Mouse (Mus musculus): ENCODE measurements around the gene Epb41l1. TPM values are rescaled to one million over a fixed set of nuclear protein-coding genes. Genes with fewer than 3 reads are reported as not detected.
A peak's percentile ranks its signal among the peaks of the same experiment; 100 is the strongest.
"Not testable (repeated sequence)": the region's sequence is repeated elsewhere in the genome, so short reads cannot be mapped to it uniquely, and the experiment has no call there.

Epb41l1 gene
- 10 to 100 TPM in 1 of 2 experiments, 1 to 10 TPM in 1; 8.0 to 11.8 TPM for total RNA-seq (2021)
- long read RNA-seq, experiment 1, full-length matches to known transcripts: 1 of 4 reads
- long read RNA-seq, experiment 1, partial matches to known transcripts: 0 of 4 reads
- long read RNA-seq, experiment 1, other reads (novel, unspliced or antisense): 3 of 4 reads
- long read RNA-seq, experiment 2, full-length matches to known transcripts: 1 of 7 reads
- long read RNA-seq, experiment 2, partial matches to known transcripts: 0 of 7 reads
- long read RNA-seq, experiment 2, other reads (novel, unspliced or antisense): 6 of 7 reads

DNA sequence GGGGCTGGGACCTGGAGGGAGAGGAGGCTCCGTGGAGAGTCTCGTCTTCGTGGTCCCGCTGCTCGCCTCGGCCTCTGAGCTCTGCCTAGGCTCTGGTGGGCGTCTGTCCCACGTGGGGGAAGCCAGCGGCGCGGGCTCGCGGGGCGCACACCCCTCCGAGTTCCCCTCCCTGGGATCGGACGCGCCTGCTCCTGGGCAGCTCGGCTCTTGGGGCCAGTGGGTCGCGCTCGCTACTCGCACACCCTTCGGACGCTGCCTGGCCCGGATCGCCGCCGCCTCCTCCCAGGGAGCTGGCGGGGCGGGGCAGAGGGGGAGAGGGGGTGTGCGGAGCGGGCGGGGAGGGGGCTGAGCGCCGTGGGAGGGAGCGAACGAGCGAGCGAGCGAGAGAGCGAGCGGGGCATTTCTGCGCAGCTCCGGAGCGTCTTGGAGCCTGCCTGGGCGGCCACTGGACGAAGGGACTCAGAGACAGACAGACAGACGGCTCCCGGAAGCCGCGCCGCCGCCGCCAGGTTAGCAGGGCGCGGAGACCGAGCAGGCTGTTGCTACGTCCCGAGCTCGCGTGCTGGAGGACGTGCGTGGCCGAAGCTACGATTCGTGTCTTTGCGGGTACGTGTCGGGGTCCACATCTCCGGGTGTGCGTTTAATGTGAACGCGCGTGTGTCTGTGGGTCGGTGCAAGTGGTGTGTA, at the start of gene Epb41l1:
TSS of gene Epb41l1 (plus strand) at position 216 of the 687 bp plus-strand sequence.
- peak; percentile 56 for DNase-seq
- intact Hi-C loops (cut with DNase I; ENCODE audit: low total_unique reads): loop anchor here (5.0 kb wide), 1 partner anchor 76 kb away; no protein-coding TSS in a partner anchor

DNA sequence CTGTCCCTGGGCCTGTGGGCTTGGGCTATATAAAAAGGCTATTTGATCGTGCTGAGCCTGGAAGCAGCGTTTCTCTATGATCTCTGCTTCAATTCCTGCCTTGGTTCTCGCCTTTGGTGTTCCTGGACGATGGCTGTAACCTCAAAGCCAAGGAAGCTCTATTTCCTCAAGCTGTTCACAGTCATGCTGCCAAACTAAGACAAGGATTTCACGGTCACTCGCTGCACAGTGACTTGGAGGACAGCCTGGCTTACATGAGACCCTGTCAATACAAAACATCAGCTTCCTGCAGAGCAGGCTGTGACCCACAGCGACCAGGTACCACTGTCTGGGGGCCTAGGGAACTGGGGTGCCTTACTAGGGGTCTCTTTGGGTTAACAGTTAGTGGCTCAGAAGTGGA, 43.8 kb upstream of the Epb41l1 start:
- no peak for DNase-seq
- intact Hi-C loops (cut with DNase I; ENCODE audit: low total_unique reads): no loop called here

DNA sequence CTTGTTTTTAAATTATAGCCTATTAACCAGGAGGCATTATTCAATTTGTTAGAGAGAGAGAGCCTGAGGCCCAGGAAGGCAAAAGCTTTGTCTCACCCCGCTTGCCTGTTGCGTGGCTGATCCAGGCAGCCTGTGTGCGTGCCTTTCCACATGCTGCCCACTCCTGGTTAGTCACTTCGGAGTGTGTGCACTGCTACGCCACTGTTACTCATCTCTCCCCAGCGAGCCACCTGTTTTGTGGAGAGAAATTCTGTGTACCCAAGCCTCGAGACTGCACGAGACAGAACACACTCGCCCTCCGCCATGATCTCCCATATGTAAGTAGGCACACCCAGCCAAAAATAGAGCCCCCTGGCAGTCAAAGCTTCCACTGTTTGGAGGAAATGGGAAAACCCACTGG, 40.8 kb upstream of the Epb41l1 start:
- no peak for DNase-seq
- intact Hi-C loops (cut with DNase I; ENCODE audit: low total_unique reads): no loop called here

DNA sequence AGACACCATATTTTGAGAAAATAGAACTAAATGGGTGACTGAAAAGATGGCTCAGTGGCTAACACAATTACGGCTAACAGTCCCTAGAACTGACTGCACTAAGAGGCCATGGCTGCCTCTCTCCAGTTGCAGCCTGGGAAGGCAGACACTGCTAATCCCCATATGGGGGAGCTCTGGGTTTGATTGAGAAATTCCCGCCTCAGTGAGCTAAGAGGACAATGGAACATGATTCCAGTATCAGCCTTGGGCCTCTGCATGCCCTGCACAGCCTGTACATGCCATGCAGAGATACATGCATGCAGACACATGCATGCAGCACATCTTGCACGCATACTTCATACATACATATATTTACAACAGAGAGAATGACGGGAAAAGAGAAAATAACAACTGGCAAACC, 39.4 kb upstream of the Epb41l1 start:
- DNase-seq: no peak
- intact Hi-C loops (cut with DNase I; ENCODE audit: low total_unique reads): no loop called here

DNA sequence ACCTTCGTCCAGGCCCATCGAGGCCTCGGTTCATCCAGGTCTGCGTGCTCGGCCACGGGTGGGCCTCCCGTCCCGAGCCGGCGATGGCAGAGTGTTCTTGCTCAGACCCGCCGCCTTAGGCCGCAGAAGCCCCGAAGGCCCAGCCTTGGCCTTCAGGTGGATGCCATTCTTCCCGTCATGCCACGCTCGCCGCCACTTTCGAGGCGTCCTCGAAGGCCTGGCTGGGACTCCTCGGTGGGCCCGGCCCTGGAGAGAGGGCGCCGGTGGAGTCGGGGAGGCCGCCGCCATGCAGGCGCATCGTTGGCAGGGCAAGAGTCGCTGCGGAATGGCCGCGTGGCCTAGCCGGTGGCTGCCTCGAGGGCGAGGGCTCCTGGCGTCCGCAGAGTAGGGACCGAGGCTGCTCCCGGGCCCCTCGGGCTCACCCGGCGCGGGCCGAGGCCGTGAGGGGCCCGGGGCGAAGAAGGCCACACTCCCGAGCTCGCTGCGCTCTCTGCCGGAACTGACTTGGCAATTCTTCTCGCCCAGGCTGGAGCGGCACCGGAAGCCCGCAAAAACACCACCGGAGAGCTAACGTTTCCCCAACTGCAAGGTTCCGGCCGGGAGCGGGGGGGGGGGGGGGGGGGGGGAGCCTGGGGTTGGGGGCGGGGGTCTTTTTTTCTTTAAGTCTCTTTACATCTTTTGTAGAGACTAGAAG, 28.1 kb upstream of the Epb41l1 start:
- intact Hi-C loops (cut with DNase I; ENCODE audit: low total_unique reads): not testable (repeated sequence)
- DNase-seq: peak; percentile 79

DNA sequence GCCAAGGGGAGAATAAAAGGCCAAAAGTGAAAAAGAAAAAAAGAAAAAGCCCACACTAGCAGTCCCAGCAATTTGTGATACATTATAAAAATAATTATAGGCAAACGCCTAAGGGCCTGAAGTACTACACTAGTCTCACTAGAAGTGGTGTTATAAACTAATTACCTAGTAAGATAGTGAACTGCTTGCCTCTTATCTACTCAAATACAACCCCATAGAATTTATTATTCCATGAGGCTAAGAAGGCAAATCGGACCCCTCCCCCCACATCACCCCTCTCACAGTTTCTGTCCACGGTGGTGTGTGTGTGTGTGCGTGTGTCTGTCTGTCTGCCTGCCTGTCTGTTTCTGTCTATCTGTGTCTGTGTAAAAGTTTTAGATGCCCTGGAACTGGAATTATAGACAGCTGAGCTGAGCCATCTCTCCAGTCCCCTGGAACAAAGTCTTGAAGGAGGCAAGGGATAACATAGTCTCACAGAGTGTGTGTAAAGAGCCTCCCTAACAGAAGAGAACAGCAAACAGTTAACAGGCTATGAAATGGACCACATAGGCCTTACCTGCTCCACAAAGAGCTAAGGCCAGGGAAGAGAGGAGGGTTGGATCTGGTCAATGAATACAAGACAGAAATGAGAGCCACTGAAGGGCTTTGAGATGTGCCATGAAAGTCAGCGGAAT, 27.4 kb upstream of the Epb41l1 start:
- intact Hi-C loops (cut with DNase I; ENCODE audit: low total_unique reads): no loop called here
- no peak for DNase-seq

DNA sequence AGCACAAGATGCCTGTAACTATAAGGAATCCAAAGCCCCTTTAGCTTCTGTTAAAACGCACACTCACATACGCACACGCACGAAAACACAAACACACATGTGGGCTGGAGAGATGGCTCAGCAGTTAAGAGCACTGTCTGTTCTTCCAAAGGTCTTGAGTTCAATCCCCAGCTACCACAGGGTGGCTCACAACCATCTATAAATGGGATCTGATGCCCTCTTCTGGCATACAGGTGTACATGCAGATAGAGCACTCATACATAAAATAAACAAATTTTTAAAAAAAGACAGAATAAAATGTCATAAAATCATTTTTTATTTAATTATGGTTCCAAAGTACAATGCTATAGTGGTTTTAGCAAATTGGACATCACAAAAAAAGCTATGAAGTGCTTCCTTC, 26.4 kb upstream of the Epb41l1 start:
- no peak for DNase-seq
- intact Hi-C loops (cut with DNase I; ENCODE audit: low total_unique reads): no loop called here

DNA sequence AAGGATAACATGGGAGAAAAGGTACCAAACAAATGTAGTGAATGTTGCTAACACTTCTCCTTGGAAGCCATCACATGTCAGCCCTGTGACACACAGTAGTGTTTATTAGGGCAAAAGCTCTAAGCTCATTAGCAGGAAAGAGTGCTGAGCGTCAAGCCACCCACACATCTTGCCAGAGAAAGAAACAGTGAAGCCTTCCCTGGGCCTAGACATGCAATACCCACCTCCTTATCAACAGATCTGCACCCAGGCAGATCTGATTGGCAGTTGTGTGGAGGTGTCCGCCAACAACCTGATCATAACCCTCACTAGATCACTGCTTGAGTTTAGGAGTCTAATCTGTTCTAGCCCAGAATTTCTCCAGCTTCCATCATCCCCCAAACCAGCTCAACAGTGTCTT, 24.6 kb upstream of the Epb41l1 start:
- no peak for DNase-seq
- intact Hi-C loops (cut with DNase I; ENCODE audit: low total_unique reads): no loop called here

DNA sequence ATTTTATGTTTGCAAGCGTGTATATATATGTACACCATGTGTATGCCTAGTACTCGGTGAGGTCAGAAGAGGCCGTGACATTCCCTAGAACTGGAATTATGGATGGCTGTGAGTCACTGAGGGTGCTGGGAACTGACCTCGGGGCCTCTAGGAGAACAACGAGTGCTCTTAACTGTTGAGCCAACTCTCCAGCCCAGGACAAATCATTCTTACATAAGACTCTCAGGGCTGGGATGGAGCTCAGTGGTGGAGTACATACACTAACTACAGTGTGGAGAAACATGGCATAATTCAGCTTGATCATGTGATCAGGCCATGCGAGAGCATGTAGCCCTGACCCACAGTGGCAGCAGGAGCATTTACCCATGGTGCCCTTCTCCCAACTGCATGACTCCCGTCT, 22.7 kb upstream of the Epb41l1 start:
- intact Hi-C loops (cut with DNase I; ENCODE audit: low total_unique reads): no loop called here
- DNase-seq: no peak

DNA sequence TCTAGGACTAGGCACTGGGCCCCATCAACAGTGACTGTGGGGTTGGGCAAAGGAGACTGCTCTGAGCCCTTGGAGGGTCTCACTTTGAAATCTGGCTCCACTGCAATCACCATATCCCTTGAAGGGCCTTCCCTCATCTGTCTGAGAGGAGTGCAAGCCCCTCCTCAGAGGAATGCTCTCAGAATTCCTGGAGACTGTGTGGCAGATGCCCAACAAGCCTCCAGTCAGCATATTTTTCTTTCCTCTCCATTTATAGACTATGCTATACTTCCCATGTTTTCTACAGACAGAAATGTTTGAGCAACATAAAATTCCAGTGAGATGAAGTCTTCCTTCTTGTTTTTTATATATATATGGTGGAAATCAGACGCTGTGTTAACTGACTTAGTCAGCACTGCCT, 21.2 kb upstream of the Epb41l1 start:
- intact Hi-C loops (cut with DNase I; ENCODE audit: low total_unique reads): no loop called here
- DNase-seq: no peak

DNA sequence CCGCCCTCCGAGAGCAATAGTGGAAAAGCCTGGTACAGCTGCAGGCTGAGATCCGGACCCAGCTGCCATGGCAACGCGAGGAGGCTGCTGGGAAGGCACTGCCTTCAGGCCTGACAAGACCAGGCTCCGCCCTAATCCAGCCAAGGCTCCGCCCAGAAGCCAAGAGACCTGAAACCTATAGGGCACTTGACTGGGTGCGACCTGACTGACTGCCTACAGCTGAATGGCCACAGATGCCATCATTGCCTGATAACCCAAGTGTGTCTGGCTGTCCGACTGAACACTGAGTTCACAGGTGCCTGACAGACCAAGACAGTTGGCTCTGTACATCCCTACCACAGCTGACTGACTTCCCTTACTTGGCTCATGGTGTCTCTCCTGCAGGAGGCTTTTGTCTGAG, 19.4 kb upstream of the Epb41l1 start:
- no peak for DNase-seq
- intact Hi-C loops (cut with DNase I; ENCODE audit: low total_unique reads): loop anchor here (5.0 kb wide), 1 partner anchor 84 kb away; no protein-coding TSS in a partner anchor

DNA sequence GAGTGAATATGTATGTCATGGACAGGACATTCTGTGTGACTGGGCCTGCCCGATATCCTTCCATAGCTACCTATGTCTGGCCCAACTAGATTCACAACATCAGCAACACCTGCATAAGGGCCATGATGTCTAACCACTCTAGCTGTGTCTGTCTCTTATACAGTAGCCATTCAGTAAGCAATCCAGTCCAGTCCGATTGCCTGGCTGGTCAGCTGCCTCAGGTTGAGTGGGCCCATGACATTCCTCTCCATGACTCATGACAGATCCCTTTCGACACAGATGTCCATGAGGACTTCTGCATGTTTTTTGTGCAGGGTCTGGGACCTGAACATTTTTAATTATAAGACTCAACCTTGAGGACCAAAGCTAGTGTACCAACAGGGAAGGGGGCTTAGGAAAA, 18.7 kb upstream of the Epb41l1 start:
- intact Hi-C loops (cut with DNase I; ENCODE audit: low total_unique reads): loop anchor here (5.0 kb wide), 1 partner anchor 85 kb away; no protein-coding TSS in a partner anchor
- no peak for DNase-seq

DNA sequence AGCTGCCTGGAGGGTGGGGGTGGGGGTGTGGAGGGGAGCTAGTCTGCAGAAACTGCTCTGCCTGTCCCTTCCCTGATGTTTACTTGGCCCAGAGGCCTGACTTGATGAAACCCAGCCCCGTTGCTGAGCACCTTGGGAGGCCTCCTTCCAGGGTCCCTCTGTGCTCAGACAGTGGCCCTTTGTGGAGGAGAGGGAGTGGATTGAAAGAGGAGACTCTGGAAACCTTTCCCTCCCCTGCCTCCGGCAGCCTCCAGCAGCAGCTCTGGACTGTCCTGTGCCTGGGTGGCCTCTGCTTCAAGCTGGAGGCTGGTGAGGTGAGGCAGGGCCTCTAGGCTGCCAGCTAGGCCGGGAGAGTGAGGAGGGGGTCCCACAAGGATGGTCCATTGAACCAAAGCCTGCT, 13.7 kb upstream of the Epb41l1 start:
- DNase-seq: no peak
- intact Hi-C loops (cut with DNase I; ENCODE audit: low total_unique reads): no loop called here

DNA sequence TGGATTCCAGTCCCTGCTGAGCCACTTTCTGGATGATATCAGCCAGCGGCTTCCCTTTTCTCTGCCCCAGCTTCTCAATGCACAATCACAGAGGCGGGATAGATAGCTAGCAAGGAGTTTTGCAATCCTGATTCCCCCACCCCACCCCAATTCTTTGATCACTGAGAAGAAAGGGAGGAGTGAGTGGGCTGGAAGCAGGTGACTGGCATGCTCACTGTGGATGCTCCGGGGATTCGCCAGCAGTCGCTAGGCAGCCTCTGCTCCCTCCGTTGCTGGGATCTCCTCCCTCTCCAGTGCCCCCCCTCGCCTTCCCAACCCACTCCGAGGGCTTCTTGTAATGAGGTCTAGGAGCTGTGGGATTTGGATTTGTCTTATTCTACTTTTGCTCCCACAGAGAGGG, 12.5 kb upstream of the Epb41l1 start:
- no peak for DNase-seq
- intact Hi-C loops (cut with DNase I; ENCODE audit: low total_unique reads): no loop called here

DNA sequence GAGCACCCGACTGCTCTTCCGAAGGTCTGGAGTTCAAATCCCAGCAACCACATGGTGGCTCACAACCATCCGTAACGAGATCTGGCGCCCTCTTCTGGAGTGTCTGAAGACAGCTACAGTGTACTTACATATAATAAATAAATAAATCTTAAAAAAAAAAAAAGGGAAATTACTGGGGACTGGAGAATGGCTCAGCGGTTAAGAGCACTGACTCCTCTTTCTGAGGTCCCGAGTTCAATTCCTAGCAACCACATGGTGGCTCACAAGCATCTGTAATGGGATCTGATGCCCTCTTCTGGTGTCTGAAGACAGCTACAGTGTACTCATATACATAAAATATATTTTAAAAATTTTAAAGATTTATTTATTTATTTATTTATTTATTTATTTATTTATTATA, 9.4 kb upstream of the Epb41l1 start:
- intact Hi-C loops (cut with DNase I; ENCODE audit: low total_unique reads): not testable (repeated sequence)

DNA sequence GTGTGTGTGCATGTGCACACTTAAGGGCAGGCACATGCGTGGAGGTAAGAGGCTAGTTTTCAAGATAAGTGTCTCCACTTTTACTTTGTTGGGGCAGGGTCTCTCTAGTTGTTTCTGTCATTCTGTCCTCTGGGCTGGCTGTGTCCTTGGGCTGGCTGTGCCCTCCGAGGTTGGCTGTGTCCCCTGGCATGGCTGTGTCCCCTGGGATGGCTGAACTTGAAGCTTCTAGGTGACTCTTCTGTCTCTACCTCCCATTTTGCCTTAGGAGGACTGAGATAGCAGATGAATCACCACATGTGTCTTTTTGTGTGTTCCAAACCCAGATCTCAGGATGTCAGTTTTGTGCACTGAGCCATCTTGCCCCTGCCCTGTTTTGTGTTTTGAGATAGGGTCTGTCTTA, 5.7 kb upstream of the Epb41l1 start:
- intact Hi-C loops (cut with DNase I; ENCODE audit: low total_unique reads): no loop called here
- no peak for DNase-seq

More for the DNA sequence above, 9.4 kb upstream of the Epb41l1 start:
- DNase-seq: not testable (repeated sequence)

DNA sequence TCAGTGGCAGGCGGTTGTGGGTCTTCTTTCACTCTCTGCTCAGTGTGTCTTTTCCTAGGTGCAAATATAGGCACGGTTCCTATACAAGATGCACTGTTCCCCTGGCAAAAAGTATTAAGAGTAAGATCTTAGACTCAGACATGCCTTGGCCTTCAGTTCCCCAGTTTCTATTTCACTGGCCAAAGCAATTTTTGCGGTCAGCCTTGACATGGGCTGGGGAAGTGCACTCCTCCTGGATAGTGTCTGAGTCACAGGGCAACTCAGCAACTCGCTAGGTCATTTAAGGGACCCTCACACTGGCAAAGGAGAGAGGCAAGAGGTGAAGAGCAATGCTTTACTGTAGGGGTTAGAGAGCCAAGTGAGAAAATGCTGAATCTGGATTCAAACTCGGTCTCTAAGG, 5.0 kb upstream of the Epb41l1 start:
- intact Hi-C loops (cut with DNase I; ENCODE audit: low total_unique reads): no loop called here

DNA sequence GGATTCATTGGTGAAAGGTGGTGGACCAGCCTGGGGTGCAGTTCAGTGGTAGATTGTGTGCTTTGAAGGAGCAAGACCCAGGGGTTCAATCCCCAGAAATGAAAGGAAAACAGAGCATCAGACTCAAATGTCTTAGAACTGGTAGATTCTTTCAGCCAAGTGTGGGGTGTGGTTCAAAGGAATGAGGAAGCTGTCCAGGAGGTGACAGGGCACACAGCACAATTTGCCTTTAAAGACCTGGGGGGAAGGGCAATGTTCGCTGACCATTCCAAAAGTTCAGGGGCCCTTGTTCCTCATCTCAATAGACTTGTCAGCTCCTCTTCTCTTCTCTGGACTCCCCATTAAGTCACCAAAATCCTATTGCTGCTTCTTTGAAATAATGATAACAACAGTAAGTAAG, 3.5 kb upstream of the Epb41l1 start:
- intact Hi-C loops (cut with DNase I; ENCODE audit: low total_unique reads): no loop called here
- no peak for DNase-seq

More for the DNA sequence above, 5.0 kb upstream of the Epb41l1 start:
- no peak for DNase-seq

DNA sequence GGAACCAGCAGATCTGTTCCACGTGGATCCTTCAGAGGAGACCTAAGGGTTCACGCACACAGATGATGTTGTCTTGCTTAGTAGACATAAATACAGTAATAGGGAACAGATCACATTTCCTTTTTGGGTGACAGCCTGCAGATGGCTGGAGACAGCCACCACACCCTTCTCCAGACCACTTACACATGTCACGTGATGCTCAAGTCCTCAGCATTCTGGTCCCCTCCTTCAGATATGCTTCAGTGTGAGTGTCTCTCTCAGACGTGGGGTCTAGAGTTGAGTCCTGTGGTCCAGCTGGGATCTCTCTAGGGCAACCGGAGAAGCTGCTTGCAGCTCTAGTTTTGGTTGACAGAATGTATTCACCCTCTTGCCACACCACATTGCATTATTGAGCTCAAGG, 2.2 kb upstream of the Epb41l1 start:
- intact Hi-C loops (cut with DNase I; ENCODE audit: low total_unique reads): no loop called here
- no peak for DNase-seq

DNA sequence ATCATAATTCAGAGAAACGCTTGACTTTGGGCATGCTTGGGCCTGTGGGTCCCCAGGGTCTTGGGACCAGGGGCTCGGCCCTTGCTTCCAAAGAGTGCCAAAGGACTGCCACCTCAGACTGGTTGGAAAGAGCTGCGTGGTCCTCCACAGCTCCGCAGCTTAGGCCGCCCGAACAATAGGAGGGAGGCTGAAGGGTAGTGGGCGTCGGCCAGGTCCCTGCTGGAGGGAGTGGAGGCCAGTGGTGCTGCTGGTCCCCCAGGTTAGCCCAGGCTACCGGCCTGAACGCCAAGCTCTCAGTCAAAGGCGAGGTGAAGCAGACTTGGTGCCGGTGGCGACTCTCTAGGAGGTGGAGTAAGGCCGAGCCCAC, 399 bp upstream of the Epb41l1 start:
- intact Hi-C loops (cut with DNase I; ENCODE audit: low total_unique reads): loop anchor here (5.0 kb wide), 1 partner anchor 77 kb away; no protein-coding TSS in a partner anchor
- DNase-seq: no peak

All from gastrocnemius, postnatal 14 days (tissue).